Mouse (Mus musculus) hindbrain, embryonic 15.5 days (tissue): ENCODE results near the gene Ppm1d. TPM values are rescaled to one million over a fixed set of nuclear protein-coding genes. Genes with fewer than 3 reads are reported as not detected.

ENCODE experiments used
- ATAC-seq: fragments of 200-750 bp; cut with Nextera tagmentation; 2 replicates; pipeline ENCODE4 v1.8.0; 2017; ENCODE audit warnings: low read depth, moderate number of reproducible peaks, moderate TSS enrichment; ENCODE audit not compliant: low FRiP score
- H3K27ac ChIP-seq: fragments of 300-500 bp; sonication (generic); replicated peaks from 2 replicates; pipeline ENCODE4 v1.5.1; 2015; ENCODE audit warnings: mild to moderate bottlenecking, inconsistent platforms
- H3K27me3 ChIP-seq: fragments of 300-500 bp; sonication (generic); 2 replicates; pipeline ENCODE4 v1.6.1; 2015; ENCODE audit warnings: control low read depth, inconsistent platforms
- H3K36me3 ChIP-seq: fragments of 300-500 bp; sonication (generic); 2 replicates; pipeline ENCODE4 v1.6.1; 2015; ENCODE audit warnings: control low read depth, inconsistent platforms
- H3K4me1 ChIP-seq: fragments of 300-500 bp; sonication (generic); replicated peaks from 2 replicates; pipeline ENCODE4 v1.6.1; 2015; ENCODE audit warnings: control low read depth, inconsistent platforms
- H3K4me2 ChIP-seq: fragments of 300-500 bp; sonication (generic); 2 replicates; pipeline ENCODE4 v1.6.1; 2015; ENCODE audit warnings: moderate library complexity, mild to moderate bottlenecking, inconsistent platforms
- H3K4me3 ChIP-seq: fragments of 300-500 bp; sonication (generic); 2 replicates; pipeline ENCODE4 v1.5.1; 2015; ENCODE audit warnings: mild to moderate bottlenecking, inconsistent platforms
- H3K9ac ChIP-seq: fragments of 300-500 bp; sonication (generic); 2 replicates; pipeline ENCODE4 v1.6.1; 2015; ENCODE audit warnings: inconsistent platforms
- H3K9me3 ChIP-seq: fragments of 300-500 bp; sonication (generic); 2 replicates; pipeline ENCODE4 v1.6.1; 2016; ENCODE audit warnings: control low read depth, inconsistent platforms
- WGBS: fragments of 180-500 bp; shearing (Covaris S2); methylation state at CpG from one replicate; pipeline ENCODE4 v1.1.7; 2015; 5-methylcytosine and 5-hydroxymethylcytosine counted together
- polyA plus RNA-seq: library from polyadenylated mRNA; unstranded; fragments of >200 nt; fragmentation: Nextera tagmentation; extraction: Ambion mirVana; gene quantifications from 2 replicates; pipeline ENCODE4 v1.2.1, GENCODE M21; 2015

Gene Ppm1d
- polyA plus RNA-seq, 1 experiment from 2014 or later: 16.8 TPM

DNA sequence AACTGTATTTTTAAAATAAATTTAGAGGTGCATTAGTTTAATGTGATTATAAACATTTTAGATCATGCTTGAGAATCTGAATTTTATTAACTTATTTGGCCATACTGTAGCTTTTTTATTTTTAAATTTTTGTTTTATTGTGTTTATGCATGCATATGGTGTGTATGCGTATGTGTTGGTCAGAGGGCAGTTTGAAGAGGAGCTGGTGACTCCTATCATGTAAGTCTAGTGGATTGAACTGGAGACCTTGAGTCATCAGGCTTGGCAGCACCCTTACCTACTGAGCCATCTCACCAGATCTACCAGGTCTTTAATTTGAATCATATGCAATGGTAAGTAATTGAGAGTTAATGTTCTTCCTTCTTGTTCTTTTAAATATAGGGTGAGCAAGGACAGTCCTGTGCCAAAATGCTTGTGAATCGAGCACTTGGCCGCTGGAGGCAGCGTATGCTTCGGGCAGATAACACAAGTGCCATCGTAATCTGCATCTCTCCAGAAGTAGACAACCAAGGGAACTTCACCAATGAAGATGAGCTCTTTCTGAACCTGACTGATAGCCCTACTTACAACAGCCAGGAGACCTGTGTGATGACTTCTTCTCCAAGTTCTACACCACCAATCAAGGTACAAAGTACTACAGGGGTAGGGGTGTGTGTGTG lies 28.3 kb downstream of the Ppm1d start:
- no peak for ATAC-seq
- no peak overlapping the region for H3K4me2 ChIP-seq
- 98% methylated on average over 6 of the region's 6 CpGs for WGBS
- no peak overlapping the region for H3K9ac ChIP-seq
- peaks cover 50% of the 10 kb centered on the region for H3K36me3 ChIP-seq
- H3K9me3 ChIP-seq: no peaks in the 10 kb centered on the region
- no peak overlapping the region for H3K4me3 ChIP-seq
- H3K27ac ChIP-seq: no peak overlapping the region
- no peaks in the 10 kb centered on the region for H3K4me1 ChIP-seq
- H3K27me3 ChIP-seq: no peaks in the 10 kb centered on the region

DNA sequence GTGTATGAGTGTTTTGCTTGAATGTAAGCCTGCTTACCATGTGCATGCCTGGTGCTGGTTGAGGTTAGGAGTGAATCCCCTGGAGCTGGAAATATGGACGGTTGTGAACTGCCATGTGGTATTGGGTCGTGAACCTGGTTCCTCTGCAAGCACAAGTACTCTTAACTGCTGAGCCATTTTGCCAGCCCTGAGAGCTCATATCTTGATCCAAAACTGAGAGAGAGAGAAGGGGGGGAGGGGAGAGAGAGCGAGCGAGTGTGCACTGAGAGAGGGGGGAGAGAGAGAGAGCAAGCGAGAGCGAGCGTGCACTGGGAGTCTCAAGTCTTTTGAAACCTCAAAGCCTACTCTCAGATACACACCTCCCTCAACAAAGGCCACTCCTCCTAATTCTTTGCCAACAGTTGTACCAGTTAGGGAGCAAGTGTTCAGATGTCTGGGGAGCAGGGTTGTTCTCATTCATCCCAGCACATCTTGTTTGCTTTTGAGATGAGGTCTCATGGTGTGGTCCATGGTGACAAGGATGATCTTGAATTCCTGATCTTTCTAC lies 29.1 kb downstream of the Ppm1d start:
- Histone ChIP-seq H3K27ac (no peak overlapping the region), H3K36me3 (peaks cover 50% of the 10 kb centered on the region), H3K4me3 (no peak overlapping the region), H3K4me1 (no peaks in the 10 kb centered on the region), H3K27me3 (no peaks in the 10 kb centered on the region), H3K9me3 (no peaks in the 10 kb centered on the region), H3K9ac (no peak overlapping the region), H3K4me2 (no peak overlapping the region)
- ATAC-seq: no peak
- WGBS: 97% methylated on average over 7 of the region's 7 CpGs

DNA sequence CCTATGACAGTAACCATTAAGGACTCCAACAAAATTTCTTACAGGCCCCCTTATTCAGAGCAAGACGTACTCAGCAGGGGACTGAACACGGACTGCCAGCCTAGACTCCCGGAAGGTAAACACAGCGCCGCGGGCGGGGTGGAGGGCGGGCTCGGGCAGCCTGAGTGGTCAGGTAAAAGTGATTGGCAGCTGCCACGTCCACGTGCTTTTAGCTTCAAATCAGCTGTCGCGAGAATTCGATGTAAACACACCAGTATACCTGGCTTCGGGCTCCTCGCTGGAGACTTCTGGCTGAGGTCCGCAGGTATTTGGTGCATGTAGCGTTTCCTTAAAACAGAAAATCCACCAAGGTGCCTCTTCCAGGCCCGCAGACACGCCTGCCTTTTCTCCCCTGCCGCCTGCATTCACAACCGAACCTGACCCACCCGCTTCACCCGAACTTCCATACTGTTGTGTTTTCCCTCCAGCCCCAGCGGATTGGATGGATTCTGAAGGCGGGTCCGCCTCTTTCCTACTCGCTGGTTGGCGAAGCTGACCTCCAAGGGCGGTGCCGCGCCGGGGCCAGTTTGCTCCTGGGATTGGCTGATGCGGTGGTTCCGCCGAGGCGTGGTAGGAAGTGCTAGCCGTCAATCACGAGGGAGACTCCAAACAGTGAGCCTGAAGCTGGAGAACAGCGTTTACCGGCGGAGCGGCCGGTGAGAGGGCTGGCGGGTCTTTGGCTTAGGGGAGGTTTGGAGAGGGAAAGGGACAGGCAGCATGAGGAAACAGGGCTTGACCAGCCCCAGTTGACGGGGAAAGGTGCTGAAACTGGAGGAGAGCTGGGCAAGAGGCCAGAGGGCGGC lies 41.7 kb downstream of the Ppm1d start, which contains the start of gene Bcas3:
TSS of gene Bcas3 (plus strand) at position 629 of the 842 bp plus-strand sequence.
- Histone ChIP-seq H3K36me3 (no peaks in the 10 kb centered on the region), H3K9ac (peak within 1 kb of the TSS; percentile 67), H3K27ac (peak within 1 kb of the TSS; percentile 65), H3K4me2 (peak within 1 kb of the TSS; percentile 81), H3K9me3 (no peaks in the 10 kb centered on the region), H3K4me3 (peak within 1 kb of the TSS; percentile 67), H3K4me1 (peaks cover 12% of the 10 kb centered on the region), H3K27me3 (no peaks in the 10 kb centered on the region)
- ATAC-seq: peak; percentile 99
- WGBS: under 1% methylated on average over 47 of the region's 47 CpGs

DNA sequence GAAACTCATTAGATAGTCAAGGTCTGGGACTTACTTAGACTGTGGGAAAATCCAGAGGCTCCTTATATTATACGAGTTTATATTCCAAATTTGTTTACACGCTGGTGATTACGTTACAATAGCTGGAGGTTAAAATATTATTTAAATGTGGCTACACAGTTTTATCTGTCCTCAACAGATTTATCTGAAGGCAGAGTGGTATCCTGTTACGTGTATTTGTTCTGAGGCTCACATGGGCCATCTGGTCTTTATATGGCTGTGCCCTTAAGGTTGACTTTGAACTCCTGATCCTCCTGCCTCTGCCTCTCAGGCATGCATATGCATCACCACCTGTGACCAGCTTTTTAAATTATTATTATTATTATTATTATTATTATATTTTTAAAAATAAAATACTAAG lies 42.8 kb downstream of the Ppm1d start:
- H3K4me2 ChIP-seq: peak overlapping the region; percentile 81
- no peaks in the 10 kb centered on the region for H3K27me3 ChIP-seq
- H3K27ac ChIP-seq: no peak overlapping the region
- H3K4me1 ChIP-seq: peaks cover 12% of the 10 kb centered on the region
- no peaks in the 10 kb centered on the region; the same call in 1 of the 2 replicates for H3K36me3 ChIP-seq
- no peak overlapping the region for H3K9ac ChIP-seq
- H3K9me3 ChIP-seq: no peaks in the 10 kb centered on the region
- WGBS: 77% methylated on average over 4 of the region's 4 CpGs
- no peak for ATAC-seq
- peak overlapping the region; percentile 67 for H3K4me3 ChIP-seq

DNA sequence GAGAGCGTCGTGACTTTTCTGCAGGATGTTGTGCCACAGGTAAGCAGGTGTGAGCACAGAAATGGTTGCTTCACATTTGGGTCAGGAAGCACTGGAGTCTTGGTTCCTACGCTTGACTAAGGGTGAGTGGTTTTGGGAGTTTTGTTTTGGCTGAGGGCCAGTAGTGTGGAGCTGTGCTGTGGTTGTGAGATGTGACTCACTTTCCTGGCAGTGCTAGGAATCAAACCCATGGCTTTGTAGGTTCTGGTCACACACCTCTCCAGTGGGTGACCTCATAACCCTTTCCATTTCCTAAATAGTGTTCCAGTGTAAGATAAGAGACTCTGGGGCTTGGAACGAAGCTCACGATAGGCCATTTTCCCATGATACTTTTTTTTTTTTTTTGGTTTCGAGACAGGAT lies 48.6 kb downstream of the Ppm1d start:
- 92% methylated on average over 6 of the region's 6 CpGs for WGBS

DNA sequence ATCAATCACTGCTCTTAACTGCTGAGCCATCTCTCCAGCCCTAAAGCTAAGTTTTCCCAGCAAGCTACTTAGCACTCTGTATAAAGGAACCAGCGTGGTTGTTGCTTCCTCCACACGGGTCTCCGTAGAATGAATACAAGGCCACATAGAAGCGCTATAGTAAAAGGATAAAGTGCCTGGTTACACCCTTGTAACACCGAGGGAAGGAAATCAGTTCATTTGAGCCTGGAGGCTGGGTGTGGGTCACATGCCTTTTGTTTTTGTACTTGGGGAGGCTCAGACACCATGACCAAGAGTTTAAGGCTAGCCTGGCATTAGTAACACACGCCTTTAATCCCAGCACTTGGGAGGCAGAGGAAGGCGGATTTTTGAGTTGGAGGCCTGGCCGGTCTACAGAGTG lies 50.6 kb downstream of the Ppm1d start:
- Histone ChIP-seq H3K4me3 (no peak overlapping the region), H3K27me3 (no peaks in the 10 kb centered on the region), H3K27ac (no peak overlapping the region), H3K36me3 (peaks cover 36% of the 10 kb centered on the region), H3K9ac (no peak overlapping the region), H3K9me3 (no peaks in the 10 kb centered on the region), H3K4me1 (no peaks in the 10 kb centered on the region), H3K4me2 (no peak overlapping the region)
- 86% methylated on average over 8 of the region's 8 CpGs for WGBS
- ATAC-seq: no peak

More for the DNA sequence above, 48.6 kb downstream of the Ppm1d start:
- no peak for ATAC-seq
- H3K27me3 ChIP-seq: no peaks in the 10 kb centered on the region
- H3K4me3 ChIP-seq: no peak overlapping the region
- H3K9me3 ChIP-seq: no peaks in the 10 kb centered on the region
- no peaks in the 10 kb centered on the region for H3K4me1 ChIP-seq
- no peak overlapping the region for H3K27ac ChIP-seq
- H3K36me3 ChIP-seq: peaks cover 19% of the 10 kb centered on the region
- no peak overlapping the region for H3K9ac ChIP-seq
- no peak overlapping the region for H3K4me2 ChIP-seq

DNA sequence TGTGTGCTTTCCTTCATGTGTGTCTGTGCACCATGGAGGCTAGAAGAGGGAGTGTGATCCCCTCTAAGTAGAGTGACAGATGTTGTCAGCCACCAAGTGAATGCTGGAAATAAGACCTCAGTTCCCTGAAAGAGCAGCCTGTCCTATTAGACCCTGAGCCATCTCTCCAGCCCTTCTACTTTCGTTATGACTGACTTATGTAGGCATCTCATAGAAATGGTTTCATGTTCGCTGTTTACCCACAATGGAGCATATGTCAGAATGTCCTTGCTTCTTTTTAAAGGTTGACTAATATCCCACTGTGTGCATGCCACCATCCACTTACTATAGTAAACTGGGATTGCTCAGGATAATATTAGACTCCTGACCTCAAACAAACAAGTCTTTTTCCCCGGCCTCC lies 55.1 kb downstream of the Ppm1d start:
- H3K27ac ChIP-seq: no peak overlapping the region
- 89% methylated on average over 3 of the region's 3 CpGs for WGBS
- peaks cover 40% of the 10 kb centered on the region for H3K36me3 ChIP-seq
- no peak overlapping the region for H3K4me3 ChIP-seq
- H3K9me3 ChIP-seq: no peaks in the 10 kb centered on the region
- no peak for ATAC-seq
- no peaks in the 10 kb centered on the region for H3K4me1 ChIP-seq
- no peak overlapping the region for H3K9ac ChIP-seq
- no peaks in the 10 kb centered on the region for H3K27me3 ChIP-seq
- no peak overlapping the region for H3K4me2 ChIP-seq

DNA sequence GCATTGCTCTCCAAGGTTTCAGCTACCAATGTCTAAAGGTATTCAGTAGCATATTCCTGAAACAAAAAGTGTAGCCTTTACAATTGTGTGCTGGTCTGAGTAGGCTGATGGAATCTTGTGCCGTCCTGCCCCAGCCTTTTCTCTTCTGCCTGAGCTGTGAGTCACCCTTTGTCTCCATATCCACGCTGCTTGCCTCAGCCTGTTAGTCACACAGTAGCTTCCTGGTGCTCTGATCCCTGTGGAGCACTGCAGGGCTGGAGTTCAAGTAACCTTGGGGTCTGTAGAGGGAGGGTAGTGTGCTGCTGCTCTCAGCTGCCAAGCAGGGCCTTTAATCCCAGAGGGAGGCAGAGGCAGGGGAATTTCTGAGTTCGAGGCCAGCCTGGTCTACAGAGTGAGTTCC lies 56.8 kb downstream of the Ppm1d start:
- H3K4me2 ChIP-seq: no peak overlapping the region
- WGBS: 54% methylated on average over 3 of the region's 3 CpGs
- no peak overlapping the region for H3K9ac ChIP-seq
- no peak overlapping the region for H3K4me3 ChIP-seq
- no peaks in the 10 kb centered on the region for H3K27me3 ChIP-seq
- H3K36me3 ChIP-seq: peaks cover 43% of the 10 kb centered on the region; the same call in 1 of the 2 replicates
- no peak for ATAC-seq
- H3K9me3 ChIP-seq: no peaks in the 10 kb centered on the region
- no peak overlapping the region for H3K27ac ChIP-seq
- no peaks in the 10 kb centered on the region for H3K4me1 ChIP-seq

DNA sequence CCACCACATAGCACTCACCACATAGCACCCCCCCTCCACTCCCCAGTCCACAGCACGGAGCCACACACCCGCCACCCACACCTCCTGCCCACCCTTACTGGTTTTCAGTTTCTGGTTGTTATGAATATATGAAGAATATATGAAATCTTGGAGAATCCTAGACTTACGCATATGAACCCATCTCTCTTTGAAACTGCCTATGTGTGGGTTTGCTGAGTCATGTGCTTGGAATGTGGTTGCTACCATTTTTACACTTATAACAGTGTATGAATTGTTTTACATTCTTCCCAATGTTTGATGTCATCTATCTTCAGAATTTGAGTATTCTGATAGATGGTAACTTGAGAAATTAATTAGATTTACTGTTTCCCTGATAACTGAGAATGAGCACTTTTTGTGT lies 68.0 kb downstream of the Ppm1d start:
- Histone ChIP-seq H3K36me3 (no peaks in the 10 kb centered on the region), H3K4me1 (no peaks in the 10 kb centered on the region), H3K27me3 (no peaks in the 10 kb centered on the region), H3K9ac (no peak overlapping the region), H3K9me3 (no peaks in the 10 kb centered on the region), H3K27ac (no peak overlapping the region), H3K4me2 (no peak overlapping the region), H3K4me3 (no peak overlapping the region)
- ATAC-seq: no peak
- 91% methylated on average over 3 of the region's 3 CpGs for WGBS

DNA sequence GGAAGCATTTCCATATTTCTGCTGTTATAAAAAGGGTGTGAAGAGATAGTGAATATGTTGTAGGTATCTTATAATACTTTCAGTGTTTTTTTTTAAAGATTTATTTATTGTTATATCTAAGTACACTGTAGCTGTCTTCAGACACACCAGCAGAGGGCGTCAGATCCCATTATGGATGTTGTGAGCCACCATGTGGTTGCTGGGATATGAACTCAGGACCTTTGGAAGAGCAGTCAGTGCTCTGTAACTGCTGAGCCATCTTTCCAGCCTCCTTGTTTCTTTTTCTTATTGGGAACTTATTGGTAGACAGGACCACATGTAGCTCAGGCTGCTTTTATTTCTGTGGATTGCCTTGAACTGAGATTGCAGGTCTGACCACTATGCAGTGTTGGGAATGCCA lies 69.0 kb downstream of the Ppm1d start:
- Histone ChIP-seq H3K27ac (no peak overlapping the region), H3K4me3 (no peak overlapping the region), H3K4me1 (no peaks in the 10 kb centered on the region), H3K36me3 (no peaks in the 10 kb centered on the region), H3K9ac (no peak overlapping the region), H3K27me3 (no peaks in the 10 kb centered on the region), H3K9me3 (no peaks in the 10 kb centered on the region), H3K4me2 (no peak overlapping the region)
- WGBS: 18% methylated on average over 1 of the region's 1 CpGs
- ATAC-seq: no peak

DNA sequence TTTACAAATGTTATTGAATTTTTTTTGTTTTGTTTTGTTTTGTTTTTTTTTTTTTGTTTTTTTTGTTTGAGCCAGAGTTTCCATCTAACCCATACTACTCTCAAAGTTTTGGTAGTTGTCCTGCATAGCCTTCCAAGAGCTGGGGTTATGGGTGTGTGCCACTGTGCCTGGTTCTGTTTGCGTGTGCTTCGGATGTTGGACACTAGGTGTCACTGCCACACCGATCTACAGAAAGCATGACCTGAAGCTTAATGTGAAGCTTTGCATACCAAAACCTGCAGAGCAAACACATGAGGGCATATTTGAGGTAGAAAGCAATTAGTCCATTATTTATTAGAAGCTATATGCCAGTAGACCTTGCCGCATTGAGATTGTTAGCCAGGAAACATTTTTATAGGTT lies 71.0 kb downstream of the Ppm1d start:
- no peaks in the 10 kb centered on the region for H3K27me3 ChIP-seq
- no peak overlapping the region for H3K27ac ChIP-seq
- H3K9me3 ChIP-seq: no peaks in the 10 kb centered on the region
- no peaks in the 10 kb centered on the region for H3K36me3 ChIP-seq
- peak; percentile 51; the same call in 1 of the 2 replicates for ATAC-seq
- no peak overlapping the region for H3K9ac ChIP-seq
- 10% methylated on average over 4 of the region's 4 CpGs for WGBS
- no peak overlapping the region for H3K4me2 ChIP-seq
- H3K4me1 ChIP-seq: no peaks in the 10 kb centered on the region
- H3K4me3 ChIP-seq: no peak overlapping the region
